Mouse (Mus musculus) spleen, postnatal 10 days (tissue): Measurements from ENCODE around the gene Gm11114.

Experiments
- DNase-seq, 2 experiments: peaks; one replicate each; pipeline ENCODE4 v3.0.0; 2021 to 2022; ENCODE audit warnings: low spot score in 2 of 2

Gene Gm11114

GRCm38 (mm10) chr9:85357154-85357860 is 44.7 kb downstream of the Gm11114 start:
- DNase-seq, result no peak
